Mouse (Mus musculus) lung, postnatal 0 days (tissue): Measurements from ENCODE around the gene Gipc3.

Experiments
- CTCF ChIP-seq: IDR thresholded peaks from 2 replicates; pipeline ENCODE4 v1.5.1; 2016; ENCODE audit warnings: antibody characterized with exemption, mild to moderate bottlenecking
- EP300 ChIP-seq: IDR thresholded peaks from 2 replicates; pipeline ENCODE4 v1.6.1; 2016; ENCODE audit warnings: antibody characterized with exemption, mild to moderate bottlenecking, control low read depth

- TF ChIP-seq EP300 (no peak), CTCF (peak; percentile 61)
Measured at GRCm38 (mm10) chr10:81344421-81345161, 1.5 kb upstream of the Gipc3 start.
